Mouse (Mus musculus) liver, embryonic 15.5 days (tissue): ENCODE measurements around the gene Eif4g1. TPM values are rescaled to one million over a fixed set of nuclear protein-coding genes. Genes with fewer than 3 reads are reported as not detected.

Source experiments
- polyA plus RNA-seq: library from polyadenylated mRNA; unstranded; fragments of >200 nt; fragmentation: Nextera tagmentation; extraction: Ambion mirVana; gene quantifications from 2 replicates; pipeline ENCODE4 v1.2.1, GENCODE M21; 2015

Gene Eif4g1
- polyA plus RNA-seq, 1 experiment from 2014 or later, result 86.2 TPM

Other genes starting within 250 kb of the Eif4g1 start
- 17.2 and 18.5 TPM in 2 replicates for gene Abcc5, start 241.9 kb upstream of the Eif4g1 start, polyA plus RNA-seq
- 44.1 and 48.7 TPM in 2 replicates for gene Eif2b5, start 169.5 kb upstream of the Eif4g1 start, polyA plus RNA-seq
- gene Dvl3, start 151.3 kb upstream of the Eif4g1 start, polyA plus RNA-seq, result 3.8 and 4.8 TPM in 2 replicates
- gene Ap2m1, start 132.8 kb upstream of the Eif4g1 start, polyA plus RNA-seq, result 386 and 395 TPM in 2 replicates
- gene Abcf3, start 119.7 kb upstream of the Eif4g1 start, polyA plus RNA-seq, result 24.6 and 28.4 TPM in 2 replicates
- gene Vwa5b2, start 78.8 kb upstream of the Eif4g1 start, polyA plus RNA-seq, result 0.21 and 0.33 TPM in 2 replicates
- gene Eef1akmt4, start 56.7 kb upstream of the Eif4g1 start, polyA plus RNA-seq, result 16.0 and 16.2 TPM in 2 replicates
- gene Gm49333, start 56.7 kb upstream of the Eif4g1 start, polyA plus RNA-seq, result 0.08 TPM in 1 of 2 replicates, not detected in the other
- gene Alg3, start 56.6 kb upstream of the Eif4g1 start, polyA plus RNA-seq, result 20.7 and 22.9 TPM in 2 replicates
- gene Camk2n2, start 47.0 kb upstream of the Eif4g1 start, polyA plus RNA-seq, result 0.10 and 0.12 TPM in 2 replicates
- 0.10 TPM in 1 of 2 replicates, not detected in the other for gene Ece2, start 38.5 kb upstream of the Eif4g1 start, polyA plus RNA-seq
- gene Psmd2, start 16.7 kb upstream of the Eif4g1 start, polyA plus RNA-seq, result 164 and 171 TPM in 2 replicates
- gene Fam131a, start 24.9 kb downstream of the Eif4g1 start, polyA plus RNA-seq, result 1.3 and 1.8 TPM in 2 replicates
- gene Polr2h, start 49.4 kb downstream of the Eif4g1 start, polyA plus RNA-seq, result 36.4 and 39.3 TPM in 2 replicates
- 9.5 and 13.7 TPM in 2 replicates for gene Clcn2, start 49.4 kb downstream of the Eif4g1 start, polyA plus RNA-seq
- gene Chrd, start 64.8 kb downstream of the Eif4g1 start, polyA plus RNA-seq, result 0.37 and 0.47 TPM in 2 replicates
- 5.0 and 5.6 TPM in 2 replicates for gene Thpo, start 66.2 kb downstream of the Eif4g1 start, polyA plus RNA-seq